Mouse (Mus musculus): ENCODE measurements around the gene Gnptab. TPM values are rescaled to one million over a fixed set of nuclear protein-coding genes. Genes with fewer than 3 reads are reported as not detected.
"Not testable (repeated sequence)": the region's sequence is repeated elsewhere in the genome, so short reads cannot be mapped to it uniquely, and the experiment has no call there.

Gene Gnptab
- 10 to 100 TPM; 95.3 to 97.6 TPM for total RNA-seq (2021)

- intact Hi-C loops (cut with DNase I) = loop anchor here (5.0 kb wide), 1 partner anchor 288 kb away; no protein-coding TSS in a partner anchor
- DNase-seq = peak; percentile 83
Observed at GRCm38 (mm10) chr10:88379013-88379885, at the start of gene Gnptab, which contains the start of gene Dram1. Gnptab (plus strand) TSS chr10:88379132. Dram1 (minus strand) TSS chr10:88379080.

- no peak for DNase-seq
- intact Hi-C loops (cut with DNase I) = no loop called here
Observed at GRCm38 (mm10) chr10:88330695-88331094, 48.2 kb upstream of the Gnptab start.

- intact Hi-C loops (cut with DNase I) = no loop called here
- DNase-seq = no peak
Observed at GRCm38 (mm10) chr10:88340660-88341059, 38.3 kb upstream of the Gnptab start.

- intact Hi-C loops (cut with DNase I) = no loop called here
- no peak for DNase-seq
Observed at GRCm38 (mm10) chr10:88341368-88341767, 37.6 kb upstream of the Gnptab start.

GRCm38 (mm10) chr10:88345899-88346401 lies 33.0 kb upstream of the Gnptab start:
- intact Hi-C loops (cut with DNase I) = no loop called here
- DNase-seq = no peak

GRCm38 (mm10) chr10:88346454-88347245 lies 32.3 kb upstream of the Gnptab start:
- intact Hi-C loops (cut with DNase I) = no loop called here

GRCm38 (mm10) chr10:88349800-88350199 lies 29.1 kb upstream of the Gnptab start:
- intact Hi-C loops (cut with DNase I) = no loop called here
- DNase-seq = no peak

More at GRCm38 (mm10) chr10:88346454-88347245, 32.3 kb upstream of the Gnptab start:
- DNase-seq = no peak

GRCm38 (mm10) chr10:88350687-88351086 lies 28.2 kb upstream of the Gnptab start:
- intact Hi-C loops (cut with DNase I) = no loop called here
- no peak for DNase-seq

GRCm38 (mm10) chr10:88351411-88352103 lies 27.4 kb upstream of the Gnptab start:
- intact Hi-C loops (cut with DNase I) = no loop called here
- DNase-seq = no peak

GRCm38 (mm10) chr10:88352549-88352948 lies 26.4 kb upstream of the Gnptab start:
- DNase-seq = no peak
- intact Hi-C loops (cut with DNase I) = no loop called here

- intact Hi-C loops (cut with DNase I) = no loop called here
- DNase-seq = no peak
Observed at GRCm38 (mm10) chr10:88354599-88354998, 24.3 kb upstream of the Gnptab start.

- intact Hi-C loops (cut with DNase I) = no loop called here
- DNase-seq = no peak
Observed at GRCm38 (mm10) chr10:88356114-88356982, 22.6 kb upstream of the Gnptab start.

GRCm38 (mm10) chr10:88356983-88357559 lies 21.9 kb upstream of the Gnptab start:
- DNase-seq = peak; percentile 52
- intact Hi-C loops (cut with DNase I) = no loop called here

GRCm38 (mm10) chr10:88362218-88362617 lies 16.7 kb upstream of the Gnptab start:
- no peak for DNase-seq
- intact Hi-C loops (cut with DNase I) = no loop called here

- intact Hi-C loops (cut with DNase I) = no loop called here
- no peak for DNase-seq
Observed at GRCm38 (mm10) chr10:88364221-88364620, 14.7 kb upstream of the Gnptab start.

- intact Hi-C loops (cut with DNase I) = no loop called here
- no peak for DNase-seq
Observed at GRCm38 (mm10) chr10:88369233-88369632, 9.7 kb upstream of the Gnptab start.

- DNase-seq = no peak
Observed at GRCm38 (mm10) chr10:88371793-88372192, 7.1 kb upstream of the Gnptab start.

GRCm38 (mm10) chr10:88372436-88372835 lies 6.5 kb upstream of the Gnptab start:
- intact Hi-C loops (cut with DNase I) = no loop called here
- no peak for DNase-seq

More at GRCm38 (mm10) chr10:88371793-88372192, 7.1 kb upstream of the Gnptab start:
- intact Hi-C loops (cut with DNase I) = no loop called here

- intact Hi-C loops (cut with DNase I); DNase-seq: not testable (repeated sequence)
Observed at GRCm38 (mm10) chr10:88372945-88373344, 6.0 kb upstream of the Gnptab start.

Measured in left cerebral cortex, postnatal 4 days (tissue).